In genomic region chr5:122799379-122800344, GRCm38 (mm10) we compare ENCODE assay signal across 8 mouse cellular contexts. TPM values are rescaled to one million over a fixed set of nuclear protein-coding genes. Genes with fewer than 3 reads are reported as not detected.
DNase-seq lines count a peak whose midpoint lies in the region; ATAC-seq and TF ChIP-seq lines count a peak whose summit lies in the region.

No protein-coding gene starts in this region.

- intact Hi-C loops in heart, postnatal 25 days (cut with DNase I): no loop called here

- H3K27me3 ChIP-seq in heart, embryonic 11.5 days (ENCODE audit: control insufficient read depth, insufficient read depth, low read length): no peaks in the 10 kb centered on the region
- H3K27me3 ChIP-seq in midbrain, embryonic 13.5 days: no peaks in the 10 kb centered on the region
- no peaks in the 10 kb centered on the region for H3K27me3 ChIP-seq in midbrain, embryonic 11.5 days (ENCODE audit: control insufficient read depth, insufficient read depth, low read length)
- no peaks in the 10 kb centered on the region for H3K27me3 ChIP-seq in small intestine, adult 2 months (ENCODE audit: control insufficient read depth, insufficient read depth, low read length)

- H3K4me3 ChIP-seq in heart, embryonic 11.5 days (ENCODE audit: low read depth, low read length): no peak overlapping the region
- no peak overlapping the region for H3K4me3 ChIP-seq in midbrain, embryonic 13.5 days (replicated peaks)
- no peak overlapping the region for H3K4me3 ChIP-seq in midbrain, embryonic 11.5 days (ENCODE audit: low read depth, low read length)
- H3K4me3 ChIP-seq in small intestine, adult 2 months (ENCODE audit: low read depth, low read length): no peak overlapping the region

- peaks cover 60% of the 10 kb centered on the region for H3K36me3 ChIP-seq in heart, embryonic 11.5 days (ENCODE audit: control insufficient read depth, insufficient read depth, low read length)
- peaks cover 94% of the 10 kb centered on the region for H3K36me3 ChIP-seq in midbrain, embryonic 13.5 days
- peaks cover 40% of the 10 kb centered on the region for H3K36me3 ChIP-seq in midbrain, embryonic 11.5 days (ENCODE audit: control insufficient read depth, insufficient read depth, low read length)
- peaks cover 21% of the 10 kb centered on the region for H3K36me3 ChIP-seq in small intestine, adult 2 months (ENCODE audit: control insufficient read depth, insufficient read depth, low read length)

- 88% methylated on average over 17 of the region's 17 CpGs for WGBS in heart, embryonic 11.5 days (ENCODE audit: insufficient replicate concordance)
- WGBS in midbrain, embryonic 13.5 days: 92% methylated on average over 17 of the region's 17 CpGs
- 92% methylated on average over 17 of the region's 17 CpGs for WGBS in midbrain, embryonic 11.5 days
- WGBS in small intestine, adult 2 months: 25% methylated on average over 17 of the region's 17 CpGs

- no peak for TF ChIP-seq CTCF in small intestine, adult 2 months (IDR thresholded peaks at IDR 0.05; ENCODE audit: extremely low read depth, insufficient read length, insufficient replicate concordance, low read depth, low read length)

- no peak for TF ChIP-seq POLR2A in small intestine, adult 2 months (IDR thresholded peaks at IDR 0.05; ENCODE audit: low read depth, low read length)

- no peak overlapping the region for H3K4me2 ChIP-seq in heart, embryonic 11.5 days
- H3K4me2 ChIP-seq in midbrain, embryonic 13.5 days (replicated peaks): no peak overlapping the region
- H3K4me2 ChIP-seq in midbrain, embryonic 11.5 days: no peak overlapping the region

- ATAC-seq in heart, embryonic 11.5 days (replicated peaks; ENCODE audit: insufficient number of reproducible peaks, low FRiP score, low TSS enrichment): no peak
- ATAC-seq in midbrain, embryonic 13.5 days: no peak
- no peak for ATAC-seq in midbrain, embryonic 11.5 days (ENCODE audit: low FRiP score)

- peak overlapping the region; percentile 17; the same call in 1 of the 2 replicates for H3K27ac ChIP-seq in heart, embryonic 11.5 days (ENCODE audit: low read depth, low read length)
- peak overlapping the region; percentile 58 for H3K27ac ChIP-seq in midbrain, embryonic 13.5 days
- H3K27ac ChIP-seq in midbrain, embryonic 11.5 days (ENCODE audit: low read depth, low read length): no peak overlapping the region
- H3K27ac ChIP-seq in small intestine, adult 2 months (ENCODE audit: insufficient read depth, low read depth, low read length): peak overlapping the region; percentile 66

- no peaks in the 10 kb centered on the region for H3K9me3 ChIP-seq in heart, embryonic 11.5 days (replicated peaks; ENCODE audit: control insufficient read depth, low read length)
- no peaks in the 10 kb centered on the region for H3K9me3 ChIP-seq in midbrain, embryonic 13.5 days
- H3K9me3 ChIP-seq in midbrain, embryonic 11.5 days (ENCODE audit: control insufficient read depth, low read length): no peaks in the 10 kb centered on the region

- H3K9ac ChIP-seq in heart, embryonic 11.5 days (ENCODE audit: low read depth, low read length): no peak overlapping the region
- no peak overlapping the region for H3K9ac ChIP-seq in midbrain, embryonic 13.5 days (replicated peaks)
- no peak overlapping the region for H3K9ac ChIP-seq in midbrain, embryonic 11.5 days (ENCODE audit: low read length)

- peaks cover 23% of the 10 kb centered on the region for H3K4me1 ChIP-seq in heart, embryonic 11.5 days (ENCODE audit: control insufficient read depth, insufficient read depth, low read length)
- peaks cover 12% of the 10 kb centered on the region for H3K4me1 ChIP-seq in midbrain, embryonic 13.5 days (replicated peaks)
- H3K4me1 ChIP-seq in midbrain, embryonic 11.5 days (ENCODE audit: control insufficient read depth, insufficient read depth, low read length): no peaks in the 10 kb centered on the region
- peaks cover 36% of the 10 kb centered on the region for H3K4me1 ChIP-seq in small intestine, adult 2 months (ENCODE audit: control insufficient read depth, insufficient read depth, insufficient read length, low read length)

- no peak for DNase-seq in heart, postnatal 25 days (ENCODE audit: low spot score)
- no peak for DNase-seq in midbrain, embryonic 11.5 days (ENCODE audit: low spot score, missing footprints)
- peak; percentile 43 for DNase-seq in kidney, postnatal 10 days
- DNase-seq in urinary bladder, postnatal 25 days (ENCODE audit: low spot score): no peak
- no peak for DNase-seq in right cerebral cortex, adult 2 months (ENCODE audit: low spot score in 2 of 2)

RNA-seq across cellular contexts. Expression of gene Camkk2, which starts 20.5 kb away (rescaled TPM):
- 8.7 and 14.0 TPM in 2 replicates for polyA plus RNA-seq in heart, embryonic 11.5 days (2014; fragmentation: Nextera tagmentation; extraction: Ambion mirVana)
- total RNA-seq in heart, postnatal 25 days (2021): 10 to 100 TPM; 11.0 to 11.4 TPM
- polyA plus RNA-seq in midbrain, embryonic 13.5 days (2015; fragmentation: Nextera tagmentation; extraction: Ambion mirVana): 45.3 and 47.1 TPM in 2 replicates
- 18.5 and 18.6 TPM in 2 replicates for polyA plus RNA-seq in midbrain, embryonic 11.5 days (2014; fragmentation: Nextera tagmentation; extraction: Ambion mirVana)
- polyA plus RNA-seq in small intestine, adult 2 months (2012; rRNA removed): 6.8 and 6.9 TPM in 2 replicates

RNA-seq across cellular contexts. Expression of gene Anapc5, which starts 21.5 kb away (rescaled TPM):
- 354 and 366 TPM in 2 replicates for polyA plus RNA-seq in heart, embryonic 11.5 days (2014; fragmentation: Nextera tagmentation; extraction: Ambion mirVana)
- 100 to 1,000 TPM; 161 to 165 TPM for total RNA-seq in heart, postnatal 25 days (2021)
- polyA plus RNA-seq in midbrain, embryonic 13.5 days (2015; fragmentation: Nextera tagmentation; extraction: Ambion mirVana): 527 and 540 TPM in 2 replicates
- 497 and 528 TPM in 2 replicates for polyA plus RNA-seq in midbrain, embryonic 11.5 days (2014; fragmentation: Nextera tagmentation; extraction: Ambion mirVana)
- 54.8 and 94.7 TPM in 2 replicates for polyA plus RNA-seq in small intestine, adult 2 months (2012; rRNA removed)

RNA-seq across cellular contexts. Expression of gene Rnf34, which starts 50.2 kb away (rescaled TPM):
- 32.4 and 36.0 TPM in 2 replicates for polyA plus RNA-seq in heart, embryonic 11.5 days (2014; fragmentation: Nextera tagmentation; extraction: Ambion mirVana)
- total RNA-seq in heart, postnatal 25 days (2021): 10 to 100 TPM; 24.0 to 28.2 TPM
- polyA plus RNA-seq in midbrain, embryonic 13.5 days (2015; fragmentation: Nextera tagmentation; extraction: Ambion mirVana): 55.5 and 56.1 TPM in 2 replicates
- 54.9 and 65.9 TPM in 2 replicates for polyA plus RNA-seq in midbrain, embryonic 11.5 days (2014; fragmentation: Nextera tagmentation; extraction: Ambion mirVana)
- polyA plus RNA-seq in small intestine, adult 2 months (2012; rRNA removed): 3.0 and 3.7 TPM in 2 replicates
